Mouse (Mus musculus) MEL (cell line): ENCODE data around the gene Disp1. TPM values are rescaled to one million over a fixed set of nuclear protein-coding genes. Genes with fewer than 3 reads are reported as not detected.

Experiments
- DNase-seq: peaks from one replicate; pipeline ENCODE4 v3.0.0; 2011; ENCODE audit warnings: low read depth, low spot score
- H3K27ac ChIP-seq: 2 replicates; pipeline ENCODE4 v1.5.1; 2012; ENCODE audit warnings: low read depth, mild to moderate bottlenecking, control low read depth, low read length, moderate library complexity; ENCODE audit not compliant: control insufficient read depth
- H3K27me3 ChIP-seq, 2 experiments: fragments of 150-350 bp in 1 of 2; sonication (generic) in 1 of 2; 2 replicates each; pipeline ENCODE4 v1.6.1; 2012; ENCODE audit warnings: low read length in 2 of 2, mild to moderate bottlenecking in 2 of 2, improper control_type of control experiment in 1 of 2, moderate library complexity in 1 of 2; ENCODE audit not compliant: insufficient read depth in 2 of 2, control insufficient read depth in 1 of 2
- H3K36me3 ChIP-seq, 2 experiments: 2 replicates each; pipeline ENCODE4 v1.6.1; 2012 to 2014; ENCODE audit warnings: low read length in 2 of 2, improper control_type of control experiment in 1 of 2, inconsistent platforms in 1 of 2, mild to moderate bottlenecking in 1 of 2; ENCODE audit not compliant: insufficient read depth in 2 of 2, control insufficient read depth in 1 of 2
- H3K4me1 ChIP-seq, 2 experiments: fragments of 150-350 bp in 1 of 2; sonication (generic) in 1 of 2; 2 replicates each; pipeline ENCODE4 v1.6.1; 2012; ENCODE audit warnings: low read length in 2 of 2, improper control_type of control experiment in 1 of 2, mild to moderate bottlenecking in 1 of 2; ENCODE audit not compliant: insufficient read depth in 2 of 2, control insufficient read depth in 1 of 2
- H3K4me3 ChIP-seq, 2 experiments: fragments of 150-350 bp in 1 of 2; sonication (generic) in 1 of 2; 2 replicates each; pipeline ENCODE4 v1.5.1; 2012; ENCODE audit warnings: low read depth in 2 of 2, low read length in 2 of 2, mild to moderate bottlenecking in 2 of 2, moderate library complexity in 2 of 2, control low read depth in 1 of 2, improper control_type of control experiment in 1 of 2; ENCODE audit not compliant: control insufficient read depth in 1 of 2, insufficient read depth in 1 of 2
- H3K79me2 ChIP-seq: 2 replicates; pipeline ENCODE4 v1.6.1; 2012; ENCODE audit warnings: mild to moderate bottlenecking, low read length, moderate library complexity; ENCODE audit not compliant: control insufficient read depth, poor library complexity, insufficient read depth
- H3K9ac ChIP-seq: 2 replicates; pipeline ENCODE4 v1.6.1; 2012; ENCODE audit warnings: low read depth, mild to moderate bottlenecking, control low read depth, low read length, moderate library complexity; ENCODE audit not compliant: control insufficient read depth, poor library complexity, severe bottlenecking
- H3K9me3 ChIP-seq: fragments of 150-350 bp; sonication (generic); replicated peaks from 2 replicates; pipeline ENCODE4 v1.6.1; 2012; ENCODE audit warnings: mild to moderate bottlenecking, low read length, improper control_type of control experiment, moderate library complexity; ENCODE audit not compliant: insufficient read depth
- BHLHE40 ChIP-seq: IDR thresholded peaks from 2 replicates; pipeline ENCODE4 v1.6.1; 2012; ENCODE audit warnings: low read depth, mild to moderate bottlenecking, inconsistent platforms, low read length, improper control_type of control experiment, borderline replicate concordance
- CHD2 ChIP-seq: IDR thresholded peaks from 2 replicates; pipeline ENCODE4 v1.6.1; 2011; ENCODE audit warnings: low read length, improper control_type of control experiment
- ELF1 ChIP-seq: IDR thresholded peaks from 2 replicates; pipeline ENCODE4 v1.6.1; 2014; ENCODE audit warnings: low read depth, mild to moderate bottlenecking, inconsistent platforms, low read length, improper control_type of control experiment, moderate library complexity
- EP300 ChIP-seq, 2 experiments: IDR thresholded peaks; 2 replicates each; pipeline ENCODE4 v1.6.1; 2011; ENCODE audit warnings: improper control_type of control experiment in 2 of 2, low read length in 2 of 2, low read depth in 1 of 2, mild to moderate bottlenecking in 1 of 2
- GABPA ChIP-seq: IDR thresholded peaks from 2 replicates; pipeline ENCODE4 v1.6.1; 2012; ENCODE audit warnings: low read depth, mild to moderate bottlenecking, inconsistent platforms, low read length, improper control_type of control experiment, moderate library complexity
- GATA1 ChIP-seq: IDR thresholded peaks from 2 replicates; pipeline ENCODE4 v1.6.1; 2011; ENCODE audit warnings: low read depth, low read length, improper control_type of control experiment
- JUND ChIP-seq: IDR thresholded peaks from 2 replicates; pipeline ENCODE4 v1.6.1; 2011; ENCODE audit warnings: low read depth, mild to moderate bottlenecking, improper control_type of control experiment, low read length
- KAT2A ChIP-seq: conservative IDR thresholded peaks from 2 replicates; pipeline ENCODE4 v1.6.1; 2012; ENCODE audit warnings: low read depth, low read length, improper control_type of control experiment, inconsistent platforms
- MAX ChIP-seq: IDR thresholded peaks from 2 replicates; pipeline ENCODE4 v1.6.1; 2011; ENCODE audit warnings: low read length, improper control_type of control experiment
- MXI1 ChIP-seq: IDR thresholded peaks from 2 replicates; pipeline ENCODE4 v1.6.1; 2011; ENCODE audit warnings: mild to moderate bottlenecking, low read depth, low read length, improper control_type of control experiment
- MYB ChIP-seq: IDR thresholded peaks from 2 replicates; pipeline ENCODE4 v1.6.1; 2011; ENCODE audit warnings: mild to moderate bottlenecking, low read depth, low read length, improper control_type of control experiment
- RCOR1 ChIP-seq: IDR thresholded peaks from 2 replicates; pipeline ENCODE4 v1.6.1; 2012; ENCODE audit warnings: low read depth, mild to moderate bottlenecking, inconsistent platforms, low read length, improper control_type of control experiment
- USF1 ChIP-seq: IDR thresholded peaks from 2 replicates; pipeline ENCODE4 v1.6.1; 2014; ENCODE audit warnings: low read depth, mild to moderate bottlenecking, inconsistent platforms, low read length, improper control_type of control experiment, moderate library complexity
- ZC3H11A ChIP-seq: IDR thresholded peaks from 2 replicates; pipeline ENCODE4 v1.6.1; 2012; ENCODE audit warnings: low read depth, mild to moderate bottlenecking, inconsistent platforms, low read length, improper control_type of control experiment
- ZMIZ1 ChIP-seq: IDR thresholded peaks from 2 replicates; pipeline ENCODE4 v1.6.1; 2012; ENCODE audit warnings: low read depth, mild to moderate bottlenecking, inconsistent platforms, low read length, improper control_type of control experiment, moderate library complexity
- ZNF384 ChIP-seq: IDR thresholded peaks from 2 replicates; pipeline ENCODE4 v1.6.1; 2012; ENCODE audit warnings: low read depth, mild to moderate bottlenecking, inconsistent platforms, low read length, improper control_type of control experiment
- polyA plus RNA-seq, 2 experiments: library from polyadenylated mRNA; stranded (reverse) in 1 of 2; unstranded in 1 of 2; fragments of >175 nt in 1 of 2; fragments of >200 nt in 1 of 2; gene quantifications; 2 replicates each; pipeline versions ENCODE4 v1.2.1 to v1.2.4; 2012; ENCODE audit warnings: low replicate concordance in 2 of 2, low read depth in 1 of 2; ENCODE audit not compliant: insufficient read length in 2 of 2, insufficient read depth in 1 of 2, missing spikeins in 1 of 2
- total RNA-seq: library from RNA; depleted of rRNA; stranded (reverse); fragments of 300-350 nt; gene quantifications from 2 replicates; pipeline ENCODE4 v1.2.3, GENCODE M21; 2012

The Disp1 gene
- total and polyA plus RNA-seq, 3 experiments = 6.3 to 9.9 TPM; not detected in 1

DNA sequence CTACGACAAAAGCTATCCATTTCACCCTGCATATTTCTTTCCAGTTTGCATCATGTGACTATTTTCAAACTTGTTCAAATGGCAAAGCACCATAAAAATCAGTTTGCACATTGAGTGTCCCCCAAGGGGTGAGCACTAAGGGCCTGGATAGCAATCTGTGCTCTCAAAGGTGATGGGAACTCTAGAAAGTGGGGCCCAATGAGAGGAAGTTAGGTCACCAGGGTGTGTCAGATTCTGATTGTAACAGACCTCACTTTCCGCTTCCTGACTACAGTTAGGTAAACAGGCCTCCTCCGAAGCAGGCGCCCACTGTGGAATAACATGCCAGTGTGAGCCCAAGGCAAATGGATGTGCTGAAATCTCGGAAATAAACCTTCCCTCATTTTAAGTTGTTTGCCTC, 54.6 kb downstream of the Disp1 start:
- Histone ChIP-seq H3K79me2 (no peaks in the 10 kb centered on the region), H3K27ac (no peak overlapping the region), H3K4me3 (no peak overlapping the region), H3K27me3 (no peaks in the 10 kb centered on the region), H3K4me1 (no peaks in the 10 kb centered on the region), H3K9ac (no peak overlapping the region), H3K36me3 (no peaks in the 10 kb centered on the region; a peak in 1 of 4 replicates), H3K9me3 (no peaks in the 10 kb centered on the region)
- no peak for TF ChIP-seq EP300 (IDR thresholded peaks at IDR 0.05; ENCODE audit: low read depth in 1 of 2, low read length in 2 of 2)
- no peak for TF ChIP-seq CHD2
- no peak for TF ChIP-seq MAX
- no peak for TF ChIP-seq MXI1
- TF ChIP-seq KAT2A = no peak
- no peak for TF ChIP-seq GABPA
- no peak for TF ChIP-seq ZC3H11A
- no peak for TF ChIP-seq ELF1
- no peak for TF ChIP-seq BHLHE40
- TF ChIP-seq ZNF384 = no peak
- no peak for TF ChIP-seq USF1
- TF ChIP-seq JUND = no peak
- DNase-seq = no peak

DNA sequence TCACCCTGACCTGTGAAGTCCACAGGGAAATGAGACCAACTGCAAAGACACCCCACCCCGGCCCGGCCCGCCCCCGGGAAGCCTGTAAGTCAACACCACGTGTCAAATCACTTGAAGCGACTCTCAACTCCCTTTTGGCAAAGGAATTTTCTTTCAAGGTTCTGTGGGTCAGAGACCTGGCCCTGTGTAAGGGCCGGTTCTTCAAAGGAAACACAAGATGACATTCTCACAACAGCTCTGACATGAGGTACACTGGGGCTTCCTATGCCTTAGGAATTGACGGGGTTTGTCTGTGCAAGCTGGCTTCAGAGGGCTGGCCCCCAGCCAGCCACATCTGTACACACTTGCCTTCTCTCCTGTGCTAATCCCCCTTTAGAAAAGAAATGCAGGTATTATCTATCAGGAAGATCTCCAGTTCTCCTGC, 56.7 kb downstream of the Disp1 start:
- H3K9ac ChIP-seq = no peak overlapping the region
- no peaks in the 10 kb centered on the region for H3K27me3 ChIP-seq
- H3K9me3 ChIP-seq = no peaks in the 10 kb centered on the region
- TF ChIP-seq GATA1 = no peak
- TF ChIP-seq ZMIZ1 = no peak
- no peak for TF ChIP-seq RCOR1
- no peak overlapping the region for H3K4me3 ChIP-seq
- H3K36me3 ChIP-seq = no peaks in the 10 kb centered on the region
- H3K27ac ChIP-seq = no peak overlapping the region
- no peaks in the 10 kb centered on the region for H3K79me2 ChIP-seq
- H3K4me1 ChIP-seq = no peaks in the 10 kb centered on the region
- DNase-seq = no peak

DNA sequence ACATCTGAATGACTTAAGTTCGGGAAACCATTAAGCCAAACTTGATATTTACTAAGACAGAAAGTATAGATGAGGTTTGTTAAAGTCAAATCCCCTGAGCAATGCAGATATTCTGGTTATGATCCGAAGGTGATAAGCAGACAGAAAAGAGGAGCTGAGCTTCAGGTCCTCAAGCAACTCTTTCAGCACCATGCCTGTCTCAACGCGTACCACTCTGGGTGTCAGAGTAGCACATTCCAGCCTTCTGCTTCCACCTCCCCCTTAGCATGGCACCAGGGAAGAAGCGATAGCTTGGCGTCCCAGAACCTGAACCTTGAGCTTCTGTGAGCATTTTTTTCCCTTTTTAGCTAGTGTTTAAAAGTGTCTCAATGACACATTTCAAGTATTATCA, 57.1 kb downstream of the Disp1 start:
- no peak overlapping the region for H3K9ac ChIP-seq
- H3K4me1 ChIP-seq = no peaks in the 10 kb centered on the region
- H3K27ac ChIP-seq = no peak overlapping the region
- H3K9me3 ChIP-seq = no peaks in the 10 kb centered on the region
- no peaks in the 10 kb centered on the region for H3K36me3 ChIP-seq
- no peak for TF ChIP-seq MYB
- H3K4me3 ChIP-seq = no peak overlapping the region
- DNase-seq = no peak
- no peaks in the 10 kb centered on the region for H3K27me3 ChIP-seq
- no peaks in the 10 kb centered on the region for H3K79me2 ChIP-seq
